Mouse (Mus musculus) heart, adult 9 months (tissue): ENCODE results near the gene Fntb.
"Not testable (repeated sequence)": the region's sequence is repeated elsewhere in the genome, so short reads cannot be mapped to it uniquely, and the experiment has no call there.

Experiments used
- DNase-seq, 2 experiments: peaks; one replicate each; pipeline ENCODE4 v3.0.0; 2022; ENCODE audit warnings: low spot score in 2 of 2

The Fntb gene

DNA sequence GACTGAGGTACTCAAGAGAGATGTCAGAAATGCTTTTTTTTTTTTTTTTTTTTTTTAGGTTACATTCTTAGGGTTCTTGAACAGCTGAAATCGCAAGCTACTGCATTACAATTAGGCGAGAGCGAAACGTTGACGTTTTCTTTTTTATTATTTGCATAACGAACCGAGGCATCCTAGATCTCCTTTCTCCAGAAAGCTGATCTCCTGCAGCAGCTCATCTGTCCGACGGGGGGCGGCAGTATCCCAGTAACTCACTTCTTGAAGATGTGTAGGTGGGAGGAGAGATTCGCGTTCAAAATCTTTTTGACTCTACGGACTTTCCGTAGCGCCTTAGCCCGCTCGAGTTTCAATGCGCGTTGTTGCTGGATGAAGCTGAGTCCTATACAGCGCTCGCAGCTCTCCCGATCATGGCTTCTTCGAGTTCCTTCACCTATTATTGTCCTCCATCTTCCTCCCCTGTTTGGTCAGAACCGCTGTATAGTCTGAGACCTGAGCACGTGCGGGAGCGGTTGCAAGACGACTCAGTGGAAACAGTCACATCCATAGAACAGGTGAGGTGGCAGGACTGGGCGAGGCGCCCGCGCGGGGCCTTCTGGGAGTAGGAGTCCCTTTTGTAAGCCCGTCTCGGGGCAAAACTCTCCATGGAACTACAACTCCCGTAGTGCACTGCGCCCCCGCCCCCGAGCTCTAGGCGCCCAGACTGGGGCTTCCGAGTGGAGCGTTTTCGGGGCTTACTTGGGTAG, 71.9 kb downstream of the Fntb start:
- DNase-seq = peak; percentile 95 to 98

- no peak for DNase-seq
Measured at GRCm38 (mm10) chr12:76837844-76838650, 72.7 kb downstream of the Fntb start.

DNA sequence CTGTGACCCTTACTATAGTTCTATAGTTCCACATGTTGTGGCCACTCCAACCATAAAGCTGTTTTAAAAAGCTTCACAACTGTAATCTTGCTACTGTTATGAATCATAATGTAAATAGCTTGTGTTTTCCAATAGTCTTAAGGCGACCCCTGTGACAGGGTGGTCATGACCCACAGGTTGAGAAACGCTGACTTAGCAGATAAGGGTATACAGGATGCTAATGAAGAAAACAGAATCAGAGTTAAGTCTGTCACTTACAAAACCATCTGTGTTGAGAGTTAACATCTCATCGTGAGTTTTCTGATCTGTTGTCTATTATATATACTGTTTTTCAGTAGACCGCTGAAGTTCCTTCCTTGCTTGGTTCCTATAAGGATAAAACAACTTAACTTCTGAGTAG, 73.9 kb downstream of the Fntb start:
- no peak for DNase-seq

DNA sequence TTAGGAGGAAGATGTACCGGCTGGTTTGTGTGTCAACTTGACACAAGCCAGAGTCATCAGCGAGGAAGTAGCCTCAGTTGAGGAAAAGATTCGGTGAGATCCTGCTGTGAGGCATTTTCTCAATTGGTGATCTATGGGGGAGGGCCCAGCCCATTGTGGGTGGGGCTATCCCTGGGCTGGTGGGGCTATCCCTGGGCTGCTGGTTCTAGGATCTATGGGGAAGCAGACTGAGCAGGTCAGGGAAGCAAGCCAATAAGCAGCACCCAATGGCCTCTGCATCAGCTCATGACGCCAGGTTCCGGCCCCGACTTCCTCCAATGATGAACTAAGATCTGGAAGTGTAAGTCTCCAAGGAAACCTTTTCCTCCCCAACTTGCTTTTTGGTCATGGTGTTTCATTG, 74.7 kb downstream of the Fntb start:
- DNase-seq = no peak

DNA sequence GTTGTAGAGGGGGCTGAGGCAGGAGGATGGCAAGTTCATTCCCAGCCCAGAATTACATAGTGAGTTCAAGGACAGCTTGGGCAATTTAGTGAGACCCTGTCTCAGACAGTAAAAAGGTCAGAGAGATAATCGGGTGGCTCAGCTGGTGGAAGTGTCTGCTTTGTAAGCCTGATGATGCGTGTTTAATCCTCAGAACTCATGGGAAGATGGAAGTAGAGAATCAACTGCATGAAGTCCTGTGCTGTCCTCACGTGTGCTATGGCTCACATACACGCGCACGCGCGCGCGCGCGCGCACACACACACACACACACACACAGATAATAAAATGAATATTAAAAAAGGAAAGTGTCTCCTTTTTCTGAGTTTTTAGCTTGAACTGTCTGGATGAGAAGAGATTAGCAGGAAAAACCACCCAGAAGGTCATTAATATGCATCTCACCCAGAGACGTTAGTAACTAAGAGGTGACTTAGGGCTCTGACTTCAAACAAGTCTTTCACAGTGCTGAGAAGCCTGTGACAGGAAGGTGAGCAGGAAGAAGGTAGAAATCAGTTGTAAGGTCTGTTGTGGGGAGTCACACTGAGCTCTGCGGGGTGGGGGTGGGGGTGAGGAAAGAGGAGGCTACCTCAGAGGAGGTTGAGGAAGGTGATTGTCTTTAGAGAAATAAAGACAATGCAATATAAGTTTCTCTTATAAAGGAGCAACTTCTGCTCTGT, 79.1 kb downstream of the Fntb start:
- DNase-seq = no peak

DNA sequence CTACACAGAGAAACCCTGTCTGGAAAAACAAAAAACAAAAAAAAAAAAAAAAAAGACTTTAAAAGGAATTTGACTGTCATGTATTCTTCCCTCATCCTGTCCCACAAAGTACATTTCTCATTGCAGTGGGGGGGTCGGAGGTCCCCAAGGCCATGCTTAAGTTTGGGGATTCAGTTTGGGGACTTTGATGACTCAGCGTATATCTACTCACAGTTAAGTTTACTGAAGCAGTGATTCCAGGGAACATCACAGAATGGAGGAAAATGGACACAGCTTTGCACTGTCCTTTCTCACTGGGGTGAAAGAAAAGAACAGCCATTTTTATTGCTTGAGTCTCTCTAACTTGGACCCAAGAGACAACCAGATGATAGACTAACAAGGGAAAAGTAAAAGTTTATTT, 87.0 kb downstream of the Fntb start:
- DNase-seq = no peak

- DNase-seq = no peak
Measured at GRCm38 (mm10) chr12:76853378-76854142, 88.2 kb downstream of the Fntb start.

DNA sequence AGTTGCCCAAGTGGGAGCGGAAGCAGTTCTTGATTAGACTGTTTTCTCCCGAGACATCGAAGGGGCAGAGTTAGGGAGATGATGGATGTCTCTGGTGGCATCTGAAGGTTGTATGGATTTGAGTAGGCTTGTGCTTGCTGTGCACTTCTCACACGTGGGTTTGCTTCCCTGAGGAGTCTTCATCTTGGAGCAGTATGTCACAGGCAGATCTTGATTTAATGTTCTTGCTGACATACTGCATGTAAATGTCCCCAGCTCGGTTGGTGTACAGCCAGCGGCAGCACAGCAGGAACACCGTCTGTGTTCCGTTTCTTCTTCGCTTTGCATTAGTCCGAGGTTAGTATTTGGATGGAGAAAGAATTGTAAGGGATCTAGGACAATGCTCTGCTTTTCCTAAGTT, 91.7 kb downstream of the Fntb start:
- no peak for DNase-seq

DNA sequence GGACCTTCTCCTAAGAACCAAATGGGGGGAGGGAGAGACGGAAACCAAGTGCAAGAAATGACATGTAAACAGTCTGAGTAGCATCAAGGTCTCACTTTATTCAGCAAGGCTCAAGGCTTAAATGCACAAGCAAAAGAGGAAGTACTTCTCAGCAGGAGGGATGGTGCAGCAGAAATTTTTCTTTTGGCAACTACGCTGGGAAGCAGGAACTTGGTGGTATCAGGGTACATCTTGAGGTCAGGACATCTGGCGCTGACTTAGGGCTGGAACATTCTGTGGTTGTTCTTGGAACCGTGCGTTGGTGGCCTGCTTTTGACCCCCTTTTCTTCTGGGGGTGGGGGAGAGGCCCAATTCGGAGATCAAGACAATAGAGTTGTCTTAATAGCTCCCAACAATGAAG, 93.4 kb downstream of the Fntb start:
- not testable (repeated sequence) for DNase-seq

DNA sequence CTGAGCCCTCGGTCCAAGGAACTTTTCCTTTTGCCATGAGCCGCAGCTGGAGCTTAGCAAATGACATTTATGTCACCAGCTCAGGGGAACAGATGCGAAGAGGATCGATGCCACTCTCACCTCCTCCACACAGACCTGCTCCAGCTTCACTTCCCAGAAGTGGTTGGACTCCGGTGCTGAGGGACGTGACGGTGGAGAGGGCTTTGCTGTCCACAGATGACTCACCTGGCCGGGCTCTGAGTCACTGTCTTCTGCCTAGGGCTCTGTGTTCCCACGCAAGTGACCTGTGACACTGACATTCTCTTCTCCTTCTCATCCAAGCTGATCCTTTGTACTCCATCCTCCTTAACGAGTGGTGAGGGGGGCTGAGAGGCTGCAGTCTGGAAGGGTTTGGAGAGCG, 98.3 kb downstream of the Fntb start:
- DNase-seq = no peak

GRCm38 (mm10) chr12:76865266-76865665, 99.9 kb downstream of the Fntb start:
- DNase-seq = no peak

DNA sequence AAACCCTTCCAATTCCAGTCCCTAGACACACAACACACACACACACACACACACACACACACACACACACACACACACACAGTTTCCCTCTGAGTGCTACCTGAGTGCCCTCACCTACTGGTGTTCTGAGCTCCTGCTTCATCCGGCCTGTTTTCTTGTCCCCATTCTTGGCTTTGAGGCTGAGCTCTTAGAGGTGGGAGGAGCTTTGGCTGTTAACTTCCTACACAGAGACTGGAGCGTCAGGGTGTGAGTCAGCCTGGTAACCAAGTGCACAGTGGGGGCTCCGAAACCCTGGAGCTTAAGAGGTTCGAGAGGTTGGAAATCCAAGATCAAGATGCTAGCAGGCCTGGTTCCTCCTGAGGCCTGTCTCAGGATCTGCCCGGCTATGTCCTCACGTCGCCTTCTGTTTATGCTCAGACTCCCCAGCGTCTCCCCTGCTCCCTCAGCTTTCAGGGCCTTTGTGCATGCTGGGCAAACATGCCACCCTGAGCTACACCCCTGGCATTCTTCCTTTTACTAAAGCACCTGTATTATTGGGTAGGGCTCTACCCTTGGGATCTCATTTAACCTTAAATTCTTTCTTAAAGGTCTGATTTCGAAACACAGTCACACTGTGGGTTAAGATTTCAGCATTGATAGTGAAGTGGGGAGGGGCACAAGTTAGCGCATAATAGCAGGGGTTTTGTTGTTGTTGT, 102.3 kb downstream of the Fntb start:
- no peak for DNase-seq

DNA sequence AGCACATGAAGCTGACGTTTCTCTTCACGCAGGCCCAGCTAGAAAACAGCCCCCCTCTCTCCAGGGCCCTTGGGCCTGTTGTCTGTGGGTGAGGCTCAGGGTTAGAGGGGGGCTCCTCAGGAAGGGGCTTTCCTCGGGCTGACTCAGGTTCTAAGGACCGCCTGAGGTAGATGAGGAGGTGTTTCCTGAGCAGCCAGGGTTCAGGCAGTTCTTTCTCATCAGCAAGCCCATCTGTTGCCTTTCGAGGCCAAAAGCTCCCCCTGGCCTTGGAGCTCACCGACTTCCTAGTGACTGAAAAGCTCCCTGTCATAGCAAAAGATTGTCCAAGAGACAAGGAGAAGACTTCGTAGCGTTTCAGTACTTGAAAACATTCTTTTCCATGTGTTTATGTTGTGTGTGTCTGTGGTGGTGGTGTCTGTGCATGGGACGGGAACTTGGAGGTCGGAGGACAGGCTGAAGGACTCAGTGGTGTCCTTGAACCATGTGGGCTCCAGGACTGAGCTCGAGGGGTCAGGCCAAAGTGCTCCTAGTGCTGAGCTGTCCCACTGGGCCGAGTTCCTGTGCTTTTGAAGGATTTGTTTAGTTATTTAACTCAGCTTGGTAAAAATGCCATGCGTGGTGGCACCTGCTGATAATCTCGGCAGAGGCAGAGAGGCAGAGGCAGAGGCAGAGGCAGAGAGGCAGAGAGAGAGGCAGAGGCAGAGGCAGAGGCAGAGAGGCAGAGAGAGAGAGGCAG, 103.2 kb downstream of the Fntb start:
- no peak for DNase-seq

DNA sequence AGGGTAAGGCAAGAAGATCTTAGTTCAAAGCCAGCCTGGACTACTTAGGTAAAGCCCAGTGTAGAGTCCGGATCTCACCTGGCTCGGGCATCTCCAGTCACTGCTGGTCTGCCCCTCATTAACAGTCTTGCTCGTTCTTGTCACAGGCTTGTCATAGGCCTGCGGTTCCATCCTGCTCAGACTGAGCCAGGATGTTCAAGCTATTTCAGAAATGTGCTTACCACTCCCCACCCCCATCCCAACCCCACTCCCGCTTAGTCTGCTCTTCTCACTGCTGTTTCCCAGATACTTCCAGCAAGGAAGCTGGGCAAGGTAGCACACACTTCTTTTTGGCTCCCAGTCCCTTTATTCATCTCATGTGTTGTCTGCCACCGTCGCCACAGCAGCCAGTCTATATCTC, 104.2 kb downstream of the Fntb start:
- DNase-seq = no peak

GRCm38 (mm10) chr12:76872767-76873316, 107.5 kb downstream of the Fntb start:
- DNase-seq = no peak

GRCm38 (mm10) chr12:76874826-76875225, 109.4 kb downstream of the Fntb start:
- DNase-seq = no peak

DNA sequence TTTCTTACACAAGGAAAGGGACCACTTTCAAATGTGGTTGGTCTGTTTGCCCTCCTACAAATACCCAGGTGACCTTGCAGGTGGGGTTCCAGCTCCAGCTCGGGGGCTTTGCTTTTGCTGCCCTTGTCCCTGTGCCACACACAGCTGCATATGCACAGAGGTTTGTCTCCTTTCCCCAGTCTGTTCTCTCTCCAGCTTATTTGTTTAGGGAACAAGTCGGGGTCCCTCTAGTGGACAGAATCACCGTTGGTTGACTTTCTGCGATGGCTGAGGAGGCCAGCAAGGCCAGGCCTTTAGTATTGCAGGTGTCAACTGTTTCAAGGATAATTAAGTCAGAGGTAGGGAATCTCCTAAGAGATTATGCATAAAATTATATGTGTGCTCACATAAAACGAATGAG, 113.9 kb downstream of the Fntb start:
- peak in 1 of 2 experiments; percentile 45 for DNase-seq

DNA sequence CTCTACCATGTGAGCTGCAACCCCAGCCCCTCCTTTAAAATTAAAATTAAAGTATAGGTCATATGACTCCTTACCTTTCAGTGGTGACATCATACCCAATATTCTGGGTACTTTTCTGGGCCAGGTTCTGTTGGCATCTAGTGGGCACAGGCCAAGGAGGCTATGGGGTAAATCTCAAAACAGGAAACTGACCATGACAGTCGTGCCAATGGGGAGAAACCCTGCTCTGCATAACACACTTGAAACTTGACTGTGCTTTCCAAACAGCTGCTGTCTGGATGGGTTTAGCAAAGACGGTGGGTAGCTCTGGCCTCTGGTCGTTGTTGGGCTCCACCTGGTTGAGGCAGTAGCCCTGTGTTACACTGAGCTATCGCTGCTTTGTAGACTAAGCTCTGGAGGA, 114.7 kb downstream of the Fntb start:
- DNase-seq = no peak

DNA sequence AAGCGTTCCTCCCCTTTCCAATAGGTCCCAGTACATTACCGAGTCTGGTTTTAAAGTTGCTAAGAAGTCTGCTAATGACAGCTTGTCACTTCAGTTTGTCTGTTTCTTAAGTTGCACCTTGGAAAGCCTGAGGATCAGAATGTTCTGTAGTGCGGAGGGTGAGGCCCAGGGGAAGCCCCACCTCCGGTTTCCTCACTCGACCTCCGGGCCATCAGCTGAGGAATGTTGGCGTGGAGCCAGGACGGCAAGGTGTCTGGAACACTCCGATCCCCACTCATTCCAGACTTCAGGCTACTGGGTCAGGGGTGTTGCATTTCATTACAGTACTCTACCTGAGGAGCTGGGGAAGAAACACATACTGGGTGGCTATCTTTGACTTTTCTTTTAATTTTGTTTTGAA, 118.4 kb downstream of the Fntb start:
- peak; percentile 89 to 90 for DNase-seq

DNA sequence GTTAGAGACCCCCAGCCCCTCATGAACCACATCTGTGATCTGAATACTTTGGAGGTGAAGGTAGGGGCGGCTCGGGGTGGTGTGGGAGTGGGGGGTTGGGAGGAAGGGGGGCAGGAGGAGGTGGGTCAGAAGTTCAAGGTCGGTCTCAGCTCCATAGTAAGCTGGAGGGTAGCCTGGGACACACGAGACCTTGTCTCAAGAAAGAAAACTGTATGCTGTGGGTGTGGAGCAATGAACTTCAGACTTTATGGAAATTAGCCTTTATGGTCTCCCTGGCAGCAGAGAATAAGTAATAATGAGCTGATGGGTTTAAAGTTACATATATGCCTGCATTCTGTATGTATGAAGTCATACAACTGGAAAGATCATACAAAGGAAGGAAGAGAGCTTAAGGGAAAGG, 119.7 kb downstream of the Fntb start:
- no peak for DNase-seq
